9 mouse cellular contexts compared by ENCODE assay signal in genomic region chr6:84640324-84641061, GRCm38 (mm10). TPM values are rescaled to one million over a fixed set of nuclear protein-coding genes. Genes with fewer than 3 reads are reported as not detected.
DNase-seq lines count a peak whose midpoint lies in the region; ATAC-seq and TF ChIP-seq lines count a peak whose summit lies in the region.
"Had no signal": no experiment of that assay in that cellular context is flagged by ENCODE, and none has a peak within 500 bp of the region (broad histone marks: within the 10 kb centered on the region; RNA-seq: fewer than 3 reads in every experiment).

No protein-coding gene starts in this region.

- no peaks in the 10 kb centered on the region for H3K9me3 ChIP-seq in intestine, embryonic 16.5 days (ENCODE audit: control insufficient read depth, low read length)
- no peaks in the 10 kb centered on the region for H3K9me3 ChIP-seq in liver, postnatal 0 days (ENCODE audit: low read length)
- H3K9me3 ChIP-seq: midbrain, embryonic 12.5 days had no signal

- TF ChIP-seq CTCF in liver, postnatal 0 days (IDR thresholded peaks at IDR 0.05; ENCODE audit: low read depth) = no peak

- WGBS in intestine, embryonic 16.5 days = 21% methylated on average over 9 of the region's 9 CpGs
- 29% methylated on average over 9 of the region's 9 CpGs for WGBS in liver, postnatal 0 days (ENCODE audit: insufficient replicate concordance)

- peak overlapping the region; percentile 19; the same call in 1 of the 2 replicates for H3K4me2 ChIP-seq in intestine, embryonic 16.5 days (ENCODE audit: low read depth, low read length)
- H3K4me2 ChIP-seq in liver, postnatal 0 days (ENCODE audit: low read depth, low read length) = peak overlapping the region; percentile 10; the same call in 1 of the 2 replicates
- H3K4me2 ChIP-seq: midbrain, embryonic 12.5 days had no signal

- peak; percentile 5 for DNase-seq in T-cell, adult 2 months (ENCODE audit: low spot score)
- DNase-seq in embryo, embryonic 11 days = peak; percentile 68
- peak; percentile 74 for DNase-seq in liver, postnatal 0 days
- DNase-seq in left cerebral cortex, adult 8-10 months (ENCODE audit: low spot score in 2 of 2) = no peak
- no peak for DNase-seq in cerebellum, postnatal 10 days

- no peak overlapping the region for H3K9ac ChIP-seq in intestine, embryonic 16.5 days (ENCODE audit: low read depth, low read length)
- H3K9ac ChIP-seq in liver, postnatal 0 days (replicated peaks) = no peak overlapping the region
- H3K9ac ChIP-seq: midbrain, embryonic 12.5 days had no signal

- peak; percentile 96 for ATAC-seq in intestine, embryonic 16.5 days
- peak; percentile 93 for ATAC-seq in liver, postnatal 0 days
- no peak for ATAC-seq in erythroid progenitor cell, adult 5-6 weeks (replicated peaks; ENCODE audit: low FRiP score, poor library complexity, severe bottlenecking)
- no peak for ATAC-seq in monocyte, adult 5-6 weeks (replicated peaks; ENCODE audit: insufficient number of reproducible peaks, low FRiP score, low TSS enrichment, poor library complexity, severe bottlenecking)

- no peaks in the 10 kb centered on the region for H3K36me3 ChIP-seq in intestine, embryonic 16.5 days (ENCODE audit: control insufficient read depth, insufficient read depth, low read length)
- no peaks in the 10 kb centered on the region for H3K36me3 ChIP-seq in liver, postnatal 0 days (replicated peaks; ENCODE audit: insufficient read depth, low read length)
- H3K36me3 ChIP-seq: midbrain, embryonic 12.5 days had no signal

- H3K27me3 ChIP-seq in intestine, embryonic 16.5 days (replicated peaks; ENCODE audit: control insufficient read depth, insufficient read depth, low read length) = no peaks in the 10 kb centered on the region
- H3K27me3 ChIP-seq in liver, postnatal 0 days (ENCODE audit: insufficient read depth, low read length) = no peaks in the 10 kb centered on the region
- H3K27me3 ChIP-seq: midbrain, embryonic 12.5 days had no signal

- peaks cover 17% of the 10 kb centered on the region for H3K4me1 ChIP-seq in intestine, embryonic 16.5 days (ENCODE audit: control insufficient read depth, insufficient read depth, low read length)
- peaks cover 20% of the 10 kb centered on the region for H3K4me1 ChIP-seq in liver, postnatal 0 days (ENCODE audit: insufficient read depth)
- H3K4me1 ChIP-seq: midbrain, embryonic 12.5 days had no signal

- peak overlapping the region; percentile 71 for H3K27ac ChIP-seq in intestine, embryonic 16.5 days (ENCODE audit: low read length)
- peak overlapping the region; percentile 52; the same call in 1 of the 2 replicates for H3K27ac ChIP-seq in liver, postnatal 0 days (ENCODE audit: low read depth)
- H3K27ac ChIP-seq: midbrain, embryonic 12.5 days had no signal

- H3K4me3 ChIP-seq in intestine, embryonic 16.5 days (ENCODE audit: low read length) = no peak overlapping the region
- H3K4me3 ChIP-seq in liver, postnatal 0 days (ENCODE audit: low read depth, low read length) = no peak overlapping the region
- H3K4me3 ChIP-seq: midbrain, embryonic 12.5 days had no signal

- peak; percentile 48; the same call in 1 of the 2 replicates for TF ChIP-seq EP300 in liver, postnatal 0 days (IDR thresholded peaks at IDR 0.05; ENCODE audit: low read depth)

RNA-seq across cellular contexts. Expression of gene Cyp26b1, which starts 46.8 kb away (rescaled TPM):
- 1.5 and 1.8 TPM in 2 replicates for polyA plus RNA-seq in intestine, embryonic 16.5 days (2015; fragmentation: Nextera tagmentation; extraction: Ambion mirVana)
- polyA plus RNA-seq in liver, postnatal 0 days (2015; fragmentation: Nextera tagmentation; extraction: Ambion mirVana) = 0.13 and 0.14 TPM in 2 replicates
- total RNA-seq in erythroid progenitor cell, adult 5-6 weeks (2015; ENCODE audit: low replicate concordance) = not detected in 2 replicates
- total RNA-seq in erythroid progenitor cell, adult 5-6 weeks (2017; ENCODE audit: low replicate concordance) = not detected in 2 replicates
- total RNA-seq in left cerebral cortex, adult 8-10 months (2022) = 1 to 10 TPM; 4.4 to 8.9 (median 6.2) TPM
- not detected in 3 replicates for total RNA-seq in monocyte, adult 5-6 weeks (2017)

Comparison
In these comparisons a context has a peak if more than half of its experiments do, and no peak if none do; other contexts are left out.
1. DNase-seq: peak in T-cell, adult 2 months (single experiment), embryo, embryonic 11 days (single experiment) and liver, postnatal 0 days (single experiment); none in left cerebral cortex, adult 8-10 months (0 of 2) and cerebellum, postnatal 10 days (0 of 2).
2. ATAC-seq: peak in intestine, embryonic 16.5 days (single experiment) and liver, postnatal 0 days (single experiment); none in erythroid progenitor cell, adult 5-6 weeks (single experiment) and monocyte, adult 5-6 weeks (single experiment).